Mouse (Mus musculus) heart, adult 11 months (tissue): Measurements from ENCODE around the gene Epgn.

Experiments used
- DNase-seq: peaks from one replicate; pipeline ENCODE4 v3.0.0; 2022

Gene Epgn

GRCm38 (mm10) chr5:91027164-91027563, at the start of gene Epgn:
TSS of gene Epgn (plus strand) at chr5:91027464.
- no peak for DNase-seq

GRCm38 (mm10) chr5:90980297-90980696, 47.0 kb upstream of the Epgn start:
- peak; percentile 45 for DNase-seq

- no peak for DNase-seq
Observed at GRCm38 (mm10) chr5:90987605-90988004, 39.7 kb upstream of the Epgn start.

GRCm38 (mm10) chr5:90988149-90988548, 39.1 kb upstream of the Epgn start:
- no peak for DNase-seq

GRCm38 (mm10) chr5:90988592-90988991, 38.7 kb upstream of the Epgn start:
- DNase-seq, result no peak

- DNase-seq, result peak; percentile 77
Observed at GRCm38 (mm10) chr5:90999942-91000341, 27.3 kb upstream of the Epgn start.

- no peak for DNase-seq
Observed at GRCm38 (mm10) chr5:91015216-91015615, 12.0 kb upstream of the Epgn start.

- peak; percentile 35 for DNase-seq
Observed at GRCm38 (mm10) chr5:91023114-91023513, 4.2 kb upstream of the Epgn start.

GRCm38 (mm10) chr5:91027840-91028239, 576 bp downstream of the Epgn start:
- DNase-seq, result no peak

GRCm38 (mm10) chr5:91030629-91031028, 3.4 kb downstream of the Epgn start:
- DNase-seq, result no peak

GRCm38 (mm10) chr5:91035341-91035740, 8.1 kb downstream of the Epgn start:
- DNase-seq, result no peak

GRCm38 (mm10) chr5:91036628-91037027, 9.4 kb downstream of the Epgn start:
- peak; percentile 86 for DNase-seq

GRCm38 (mm10) chr5:91037756-91038155, 10.5 kb downstream of the Epgn start:
- DNase-seq, result peak; percentile 14

GRCm38 (mm10) chr5:91038547-91038946, 11.3 kb downstream of the Epgn start:
- peak; percentile 89 for DNase-seq

GRCm38 (mm10) chr5:91038963-91039362, 11.7 kb downstream of the Epgn start:
- DNase-seq, result peak; percentile 70

- no peak for DNase-seq
Observed at GRCm38 (mm10) chr5:91047987-91048386, 20.7 kb downstream of the Epgn start.

GRCm38 (mm10) chr5:91048397-91048796, 21.1 kb downstream of the Epgn start:
- DNase-seq, result no peak

GRCm38 (mm10) chr5:91072340-91072739, 45.1 kb downstream of the Epgn start:
- DNase-seq, result no peak

GRCm38 (mm10) chr5:91073626-91074025, 46.4 kb downstream of the Epgn start:
- DNase-seq, result no peak

- peak; percentile 90 for DNase-seq
Observed at GRCm38 (mm10) chr5:91074026-91074425, 46.8 kb downstream of the Epgn start.

- no peak for DNase-seq
Observed at GRCm38 (mm10) chr5:91074450-91074950, 47.2 kb downstream of the Epgn start, which contains the start of gene Ereg. TSS of gene Ereg (plus strand) at chr5:91074622.

- no peak for DNase-seq
Observed at GRCm38 (mm10) chr5:91075021-91075420, 47.8 kb downstream of the Epgn start.

- no peak for DNase-seq
Observed at GRCm38 (mm10) chr5:91083016-91083415, 55.8 kb downstream of the Epgn start.
